Mouse (Mus musculus): ENCODE measurements at regions not wholly inside any gene's neighbourhood (a gene's known extent, or its start where the extent isn't known, plus 50 kb on each side); places are given as distances from the start of the nearest gene placed in this dataset.

- in situ Hi-C loops (cut with MboI, MseI) = no loop called here
Observed at GRCm38 (mm10) chr3:149993199-149993598, 1002.8 kb upstream of the Adgrl2 start.

GRCm38 (mm10) chr3:149987801-149988200 lies 997.4 kb upstream of the Adgrl2 start:
- in situ Hi-C loops (cut with MboI, MseI) = no loop called here

- in situ Hi-C loops (cut with MboI, MseI) = no loop called here
Observed at GRCm38 (mm10) chr3:149956993-149957392, 966.6 kb upstream of the Adgrl2 start.

- in situ Hi-C loops (cut with MboI, MseI) = no loop called here
Observed at GRCm38 (mm10) chr3:149936197-149936596, 945.8 kb upstream of the Adgrl2 start.

GRCm38 (mm10) chr3:149934832-149935231 lies 944.5 kb upstream of the Adgrl2 start:
- in situ Hi-C loops (cut with MboI, MseI) = no loop called here

GRCm38 (mm10) chr3:149928456-149929360 lies 938.4 kb upstream of the Adgrl2 start:
- in situ Hi-C loops (cut with MboI, MseI) = no loop called here

- in situ Hi-C loops (cut with MboI, MseI) = no loop called here
Observed at GRCm38 (mm10) chr3:149920206-149920605, 929.9 kb upstream of the Adgrl2 start.

GRCm38 (mm10) chr3:149918201-149918600 lies 927.8 kb upstream of the Adgrl2 start:
- in situ Hi-C loops (cut with MboI, MseI) = no loop called here

- in situ Hi-C loops (cut with MboI, MseI) = no loop called here
Observed at GRCm38 (mm10) chr3:149910721-149911120, 920.4 kb upstream of the Adgrl2 start.

GRCm38 (mm10) chr3:149901783-149902182 lies 911.4 kb upstream of the Adgrl2 start:
- in situ Hi-C loops (cut with MboI, MseI) = no loop called here

GRCm38 (mm10) chr3:149876553-149876952 lies 886.2 kb upstream of the Adgrl2 start:
- in situ Hi-C loops (cut with MboI, MseI) = loop anchor here (10.0 kb wide), 1 partner anchor 762 kb away; no protein-coding TSS in a partner anchor

- in situ Hi-C loops (cut with MboI, MseI) = no loop called here
Observed at GRCm38 (mm10) chr3:149865945-149866344, 875.6 kb upstream of the Adgrl2 start.

- in situ Hi-C loops (cut with MboI, MseI) = no loop called here
Observed at GRCm38 (mm10) chr3:149846941-149847539, 856.7 kb upstream of the Adgrl2 start.

GRCm38 (mm10) chr3:149845826-149846486 lies 855.6 kb upstream of the Adgrl2 start:
- in situ Hi-C loops (cut with MboI, MseI) = no loop called here

- in situ Hi-C loops (cut with MboI, MseI) = no loop called here
Observed at GRCm38 (mm10) chr3:149845083-149845825, 854.9 kb upstream of the Adgrl2 start.

GRCm38 (mm10) chr3:149837921-149838320 lies 847.6 kb upstream of the Adgrl2 start:
- in situ Hi-C loops (cut with MboI, MseI) = no loop called here

- in situ Hi-C loops (cut with MboI, MseI) = no loop called here
Observed at GRCm38 (mm10) chr3:149836467-149837233, 846.3 kb upstream of the Adgrl2 start.

GRCm38 (mm10) chr3:149827181-149827580 lies 836.8 kb upstream of the Adgrl2 start:
- in situ Hi-C loops (cut with MboI, MseI) = no loop called here

GRCm38 (mm10) chr3:149826757-149827156 lies 836.4 kb upstream of the Adgrl2 start:
- in situ Hi-C loops (cut with MboI, MseI) = no loop called here

GRCm38 (mm10) chr3:149820670-149821069 lies 830.3 kb upstream of the Adgrl2 start:
- in situ Hi-C loops (cut with MboI, MseI) = no loop called here

GRCm38 (mm10) chr3:149819863-149820262 lies 829.5 kb upstream of the Adgrl2 start:
- in situ Hi-C loops (cut with MboI, MseI) = loop anchor here (10.0 kb wide), 1 partner anchor 1425 kb away; no protein-coding TSS in a partner anchor

Data from T-helper 2 cell (primary cell).